Mouse (Mus musculus): ENCODE results near the gene Syne2.
"Not testable (repeated sequence)": the region's sequence is repeated elsewhere in the genome, so short reads cannot be mapped to it uniquely, and the experiment has no call there.

Syne2 gene

DNA sequence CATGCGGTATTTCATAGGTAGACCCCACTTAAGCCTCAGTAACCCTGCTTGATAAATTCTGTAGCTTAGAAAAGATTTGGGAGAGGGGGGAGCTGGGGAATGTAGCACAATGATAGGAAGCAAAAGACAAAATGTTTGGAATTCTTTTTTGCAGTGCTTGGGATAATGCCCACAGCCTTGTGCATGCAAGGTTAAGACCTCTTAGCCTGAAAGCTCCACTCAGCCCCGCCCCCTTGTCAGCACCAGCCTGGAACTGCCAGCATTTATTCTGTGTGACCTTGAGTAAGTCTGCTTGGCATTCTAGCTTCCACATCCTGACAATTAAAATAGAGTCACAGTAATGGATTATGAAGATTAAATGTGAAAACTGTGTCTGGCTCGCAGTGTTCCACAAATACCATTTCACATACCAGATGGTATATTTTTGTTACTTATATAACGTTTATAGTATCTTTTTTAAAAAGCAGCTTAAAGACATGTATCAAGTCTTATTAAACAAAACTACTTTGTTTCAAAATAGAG lies 299.8 kb downstream of the Syne2 start:
- DNase-seq, result no peak

DNA sequence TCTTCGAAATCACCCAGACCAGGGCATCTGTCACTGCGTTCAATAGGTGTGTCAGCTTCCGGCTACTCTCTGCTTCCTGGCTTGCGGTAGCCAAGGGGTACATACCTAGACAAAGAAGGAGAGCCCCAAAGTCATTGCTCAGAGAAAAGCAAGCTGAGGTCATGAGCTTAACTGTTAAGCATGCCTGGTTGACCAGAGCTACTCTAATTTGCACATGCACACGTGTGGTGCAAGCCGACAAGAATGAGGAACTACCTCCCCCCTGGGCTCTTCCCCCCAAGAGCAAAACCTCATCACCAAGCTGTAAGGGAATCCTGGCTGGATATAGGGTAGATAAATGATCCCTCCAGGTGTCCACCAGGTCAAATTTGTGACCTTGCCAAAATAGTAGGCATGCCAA lies 305.3 kb downstream of the Syne2 start:
- DNase-seq, result no peak

DNA sequence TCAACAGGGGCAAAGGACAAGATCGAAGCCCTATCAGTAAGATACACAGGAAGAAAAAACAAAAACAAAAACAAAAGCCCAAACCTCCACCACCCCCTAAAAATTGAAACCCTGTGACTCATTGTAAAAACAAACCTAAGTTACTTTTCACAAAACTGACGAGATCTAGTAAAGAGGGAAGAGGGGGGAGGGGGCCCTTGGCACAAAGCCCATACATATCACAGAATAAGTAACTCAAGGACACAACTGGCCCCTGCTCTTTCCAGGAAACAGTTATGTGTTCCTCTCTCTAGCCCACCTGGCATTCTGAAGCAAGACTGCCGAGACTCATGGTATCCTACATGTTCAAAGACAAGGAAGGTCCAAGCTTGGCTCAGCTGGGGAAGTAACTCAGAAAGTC lies 310.4 kb downstream of the Syne2 start:
- DNase-seq, result no peak

DNA sequence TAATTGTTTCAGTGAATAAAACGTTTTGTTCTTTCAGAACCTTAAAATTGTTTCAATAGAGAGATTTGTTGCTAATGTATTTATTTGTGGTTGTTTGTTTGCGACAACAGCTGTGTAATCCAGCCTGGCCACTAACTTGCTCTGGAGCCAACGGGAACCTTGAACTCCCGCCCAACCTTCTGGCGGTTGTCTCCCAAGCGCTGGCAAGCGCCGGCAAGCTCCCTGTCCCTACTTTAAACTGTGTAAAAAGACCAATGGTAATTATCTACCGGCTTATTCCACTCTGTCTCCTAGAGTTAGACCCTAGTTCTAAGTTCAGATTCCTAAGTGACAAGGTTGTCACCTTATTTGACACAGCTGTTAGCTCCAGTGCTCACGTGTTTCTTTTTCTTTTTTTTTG lies 310.9 kb downstream of the Syne2 start:
- DNase-seq, result no peak

DNA sequence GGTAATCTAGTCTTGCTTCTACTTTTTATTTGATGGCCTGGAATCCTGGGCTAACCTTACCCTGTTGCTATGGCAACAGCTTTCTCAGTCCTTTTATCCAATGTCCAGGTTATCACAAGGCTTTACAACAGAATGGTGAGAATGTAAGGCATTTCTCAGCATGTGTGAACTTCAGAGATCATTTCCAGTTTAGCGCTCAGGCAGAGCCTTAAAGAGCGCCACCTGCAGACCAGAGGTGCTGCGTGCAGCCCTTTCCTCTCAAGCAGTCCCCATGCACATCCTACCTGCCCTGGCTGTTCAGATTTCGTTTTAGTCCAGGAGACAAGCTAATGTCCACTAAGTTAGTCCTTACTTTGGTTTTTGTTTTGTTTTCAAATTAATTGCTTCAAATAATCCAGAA lies 312.3 kb downstream of the Syne2 start:
- no peak for DNase-seq

DNA sequence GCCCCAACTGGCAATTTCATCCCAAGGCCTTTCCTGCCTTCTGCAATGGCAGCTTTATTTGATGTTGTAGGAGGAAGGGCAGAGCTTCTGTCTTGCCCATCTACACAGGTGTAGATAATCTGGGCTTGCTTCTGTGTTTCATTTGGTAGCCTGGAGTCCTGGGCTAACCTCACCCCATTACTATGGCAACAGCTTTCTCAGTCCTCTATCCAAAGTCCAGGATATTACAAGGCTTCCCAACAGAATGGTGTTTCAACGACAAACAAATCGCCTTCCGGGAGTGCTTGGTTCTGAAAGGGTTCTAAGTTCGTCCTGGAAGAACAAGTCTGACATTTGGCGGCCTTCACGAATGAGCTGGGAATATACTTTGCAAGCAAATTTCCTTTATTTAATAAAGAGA lies 313.0 kb downstream of the Syne2 start:
- no peak for DNase-seq

DNA sequence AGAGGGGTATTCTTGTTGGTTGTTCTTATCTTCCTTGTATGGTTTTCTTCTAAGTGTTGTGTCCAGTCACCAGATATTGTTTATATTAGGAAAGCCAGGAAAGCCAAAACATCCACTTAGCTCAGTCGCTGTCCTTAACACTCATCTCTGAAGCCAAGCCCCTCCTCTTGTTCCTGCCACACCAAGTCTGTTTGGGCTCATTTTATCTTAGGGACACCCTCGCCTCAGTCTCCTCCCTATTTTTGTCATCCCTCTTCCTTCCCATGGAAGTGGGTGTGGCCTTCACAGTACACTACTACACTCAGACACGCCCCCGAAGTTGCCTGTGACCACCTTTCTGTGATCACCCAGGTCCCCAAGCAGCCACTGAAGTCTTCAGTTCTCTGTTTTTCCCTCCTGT lies 314.7 kb downstream of the Syne2 start:
- DNase-seq, result no peak

DNA sequence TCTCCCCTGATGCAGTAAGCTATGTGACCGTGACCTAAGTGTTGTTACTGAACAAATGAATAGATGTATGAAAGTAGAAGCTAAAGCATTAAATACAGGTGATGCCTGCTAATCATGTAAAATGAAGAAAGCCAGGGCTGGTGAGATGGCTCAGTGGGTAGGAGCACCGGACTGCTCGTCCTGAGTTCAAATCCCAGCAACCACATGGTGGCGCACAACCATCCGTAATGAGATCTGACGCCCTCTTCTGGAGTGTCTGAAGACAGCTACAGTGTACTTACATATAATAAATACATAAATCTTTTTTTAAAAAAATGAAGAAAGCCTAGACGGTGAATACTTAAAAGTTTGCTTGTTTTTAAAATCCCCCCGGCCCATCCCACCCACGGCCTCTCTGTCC lies 315.1 kb downstream of the Syne2 start:
- not testable (repeated sequence) for DNase-seq

DNA sequence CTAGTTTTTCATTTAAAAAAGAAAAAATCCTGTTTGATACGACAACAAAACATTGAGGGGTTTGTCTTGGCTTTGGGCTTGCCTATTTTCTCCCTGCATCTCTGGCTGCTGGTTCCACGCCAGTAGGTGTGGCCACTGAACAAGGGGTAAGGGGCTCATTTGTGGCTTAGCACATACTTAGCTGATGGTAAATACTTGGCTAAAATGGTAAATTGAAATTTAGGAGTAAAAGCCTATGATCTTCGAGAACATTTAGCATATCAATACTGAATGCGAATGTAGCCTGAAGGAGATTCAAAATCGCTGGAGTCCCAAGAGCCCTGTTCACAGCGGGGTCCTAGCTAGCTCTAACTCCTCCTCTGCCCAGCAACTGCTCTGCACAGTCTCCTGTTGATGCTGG lies 318.8 kb downstream of the Syne2 start:
- DNase-seq, result no peak

DNA sequence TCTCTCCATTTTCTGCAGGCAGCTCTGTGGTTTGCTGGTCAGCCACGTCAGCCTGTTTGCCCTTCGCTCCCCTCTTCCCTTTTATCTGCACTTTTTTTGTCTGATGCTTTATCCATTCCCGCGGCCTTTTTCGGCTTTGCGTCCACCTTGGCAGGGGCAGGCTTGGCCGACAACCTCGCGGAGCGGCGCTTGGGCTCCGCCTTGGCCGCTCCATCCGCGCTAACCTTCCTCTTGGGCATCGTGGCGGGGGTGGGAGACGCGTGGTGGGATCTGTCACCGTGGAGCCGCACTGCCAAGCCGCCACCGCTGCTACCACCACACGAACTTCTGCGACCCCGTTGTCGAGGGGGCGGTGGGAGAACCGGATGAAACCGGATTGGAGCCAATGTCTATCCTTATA lies 334.5 kb downstream of the Syne2 start:
- DNase-seq, result not testable (repeated sequence)

Data from right cerebral cortex, postnatal 25 days (tissue).